Mouse (Mus musculus): ENCODE measurements at regions not wholly inside any gene's neighbourhood (a gene's known extent, or its start where the extent isn't known, plus 50 kb on each side); places are given as distances from the start of the nearest gene placed in this dataset.

GRCm38 (mm10) chr14:111553891-111554290 is 121.0 kb upstream of the Slitrk5 start:
- no peak overlapping the region for H3K27ac ChIP-seq (ENCODE audit: insufficient read depth, low read length)
- no peaks in the 10 kb centered on the region for H3K4me1 ChIP-seq (ENCODE audit: control insufficient read depth, insufficient read depth, low read length)
- TF ChIP-seq POLR2A (IDR thresholded peaks at IDR 0.05; ENCODE audit: extremely low read depth, insufficient read depth, low read length) (no peak), CTCF (IDR thresholded peaks at IDR 0.05; ENCODE audit: extremely low read depth, insufficient read depth, low read length) (no peak)
- no peak overlapping the region for H3K4me3 ChIP-seq (ENCODE audit: insufficient read depth, low read length)

- no peak for TF ChIP-seq CTCF (IDR thresholded peaks at IDR 0.05; ENCODE audit: extremely low read depth, insufficient read depth, low read length)
- no peak for TF ChIP-seq POLR2A (IDR thresholded peaks at IDR 0.05; ENCODE audit: extremely low read depth, insufficient read depth, low read length)
- Histone ChIP-seq H3K27ac (ENCODE audit: insufficient read depth, low read length) (no peak overlapping the region), H3K4me1 (ENCODE audit: control insufficient read depth, insufficient read depth, low read length) (no peaks in the 10 kb centered on the region), H3K4me3 (ENCODE audit: insufficient read depth, low read length) (no peak overlapping the region)
Measured at GRCm38 (mm10) chr14:111569331-111569839, 105.5 kb upstream of the Slitrk5 start.

- H3K4me1 ChIP-seq (ENCODE audit: control insufficient read depth, insufficient read depth, low read length): no peaks in the 10 kb centered on the region
- H3K4me3 ChIP-seq (ENCODE audit: insufficient read depth, low read length): no peak overlapping the region
- H3K27ac ChIP-seq (ENCODE audit: insufficient read depth, low read length): no peak overlapping the region
- TF ChIP-seq CTCF (IDR thresholded peaks at IDR 0.05; ENCODE audit: extremely low read depth, insufficient read depth, low read length) (no peak), POLR2A (IDR thresholded peaks at IDR 0.05; ENCODE audit: extremely low read depth, insufficient read depth, low read length) (no peak)
Measured at GRCm38 (mm10) chr14:111577470-111577869, 97.4 kb upstream of the Slitrk5 start.

- no peak overlapping the region for H3K27ac ChIP-seq (ENCODE audit: insufficient read depth, low read length)
- H3K4me1 ChIP-seq (ENCODE audit: control insufficient read depth, insufficient read depth, low read length): no peaks in the 10 kb centered on the region
- peak; percentile 18; the same call in 1 of the 2 replicates for TF ChIP-seq CTCF (IDR thresholded peaks at IDR 0.05; ENCODE audit: extremely low read depth, insufficient read depth, low read length)
- no peak for TF ChIP-seq POLR2A (IDR thresholded peaks at IDR 0.05; ENCODE audit: extremely low read depth, insufficient read depth, low read length)
- no peak overlapping the region for H3K4me3 ChIP-seq (ENCODE audit: insufficient read depth, low read length)
Measured at GRCm38 (mm10) chr14:111583076-111583475, 91.8 kb upstream of the Slitrk5 start.

- H3K4me3 ChIP-seq (ENCODE audit: insufficient read depth, low read length): no peak overlapping the region
- no peak overlapping the region for H3K27ac ChIP-seq (ENCODE audit: insufficient read depth, low read length)
- TF ChIP-seq CTCF (IDR thresholded peaks at IDR 0.05; ENCODE audit: extremely low read depth, insufficient read depth, low read length) (no peak), POLR2A (IDR thresholded peaks at IDR 0.05; ENCODE audit: extremely low read depth, insufficient read depth, low read length) (no peak)
- H3K4me1 ChIP-seq (ENCODE audit: control insufficient read depth, insufficient read depth, low read length): no peaks in the 10 kb centered on the region
Measured at GRCm38 (mm10) chr14:111616824-111617223, 58.1 kb upstream of the Slitrk5 start.

GRCm38 (mm10) chr14:111620821-111621220 is 54.1 kb upstream of the Slitrk5 start:
- no peak for TF ChIP-seq POLR2A (IDR thresholded peaks at IDR 0.05; ENCODE audit: extremely low read depth, insufficient read depth, low read length)
- TF ChIP-seq CTCF (IDR thresholded peaks at IDR 0.05; ENCODE audit: extremely low read depth, insufficient read depth, low read length): no peak
- no peak overlapping the region for H3K4me3 ChIP-seq (ENCODE audit: insufficient read depth, low read length)
- no peaks in the 10 kb centered on the region for H3K4me1 ChIP-seq (ENCODE audit: control insufficient read depth, insufficient read depth, low read length)
- no peak overlapping the region for H3K27ac ChIP-seq (ENCODE audit: insufficient read depth, low read length)

Measured in cortical plate, adult 2 months (tissue).